Mouse (Mus musculus): ENCODE measurements around the gene Coasy. TPM values are rescaled to one million over a fixed set of nuclear protein-coding genes. Genes with fewer than 3 reads are reported as not detected.
A peak's percentile ranks its signal among the peaks of the same experiment; 100 is the strongest.

The Coasy gene
- 38.1 and 41.6 TPM in 2 replicates for polyA plus RNA-seq (2015; fragmentation: Nextera tagmentation; extraction: Ambion mirVana)

- Histone ChIP-seq H3K4me3 (peak within 1 kb of the TSS; percentile 89), H3K27ac (peak within 1 kb of the TSS; percentile 85), H3K4me2 (replicated peaks) (peak within 1 kb of the TSS; percentile 91), H3K36me3 (peaks cover 15% of the 10 kb centered on the region), H3K4me1 (peaks cover 37% of the 10 kb centered on the region), H3K9ac (peak within 1 kb of the TSS; percentile 85), H3K9me3 (no peaks in the 10 kb centered on the region), H3K27me3 (peaks cover 44% of the 10 kb centered on the region)
- WGBS: under 1% methylated on average over 51 of the region's 51 CpGs
- ATAC-seq (ENCODE audit: low FRiP score, low read depth): peak; percentile 91
These were observed at the start of gene Coasy for GRCm38 (mm10) chr11:101082208-101083082. Gene Coasy (plus strand): TSS chr11:101082565.

DNA sequence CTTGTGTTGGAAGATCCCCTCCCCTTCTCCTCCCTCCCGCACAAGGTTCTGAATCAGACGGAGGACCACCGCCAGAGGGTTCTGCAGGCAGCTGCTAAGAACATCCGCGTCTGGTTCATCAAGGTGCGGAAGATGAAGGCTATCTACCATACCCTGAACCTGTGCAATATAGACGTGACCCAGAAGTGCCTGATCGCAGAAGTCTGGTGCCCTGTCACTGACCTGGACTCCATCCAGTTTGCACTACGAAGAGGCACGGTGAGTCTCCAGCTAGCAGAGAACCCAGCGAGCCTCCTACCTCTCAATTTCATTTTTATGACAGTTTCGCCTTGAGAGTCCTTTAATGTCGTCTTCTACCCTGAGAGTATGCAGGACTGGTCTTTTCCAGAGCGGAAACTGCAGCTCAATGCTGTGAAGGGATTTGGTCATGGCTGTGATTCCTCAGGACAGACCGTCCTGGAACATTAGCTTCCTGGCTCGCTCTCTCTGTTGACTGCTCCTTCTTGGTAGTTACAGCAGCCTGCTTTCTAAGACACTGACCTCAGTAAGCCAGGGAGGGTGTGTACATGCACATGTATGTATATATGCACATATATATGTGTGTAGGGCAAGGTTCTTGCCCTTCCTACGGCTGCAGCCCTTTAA, 48.4 kb upstream of the Coasy start:
- Histone ChIP-seq H3K36me3 (peaks cover 82% of the 10 kb centered on the region), H3K27me3 (no peaks in the 10 kb centered on the region)
- WGBS: 92% methylated on average over 17 of the region's 17 CpGs

GRCm38 (mm10) chr11:101034614-101035327, 47.6 kb upstream of the Coasy start:
- peaks cover 85% of the 10 kb centered on the region for H3K36me3 ChIP-seq
- H3K9ac ChIP-seq: no peak overlapping the region
- no peaks in the 10 kb centered on the region for H3K9me3 ChIP-seq
- H3K27me3 ChIP-seq: no peaks in the 10 kb centered on the region
- H3K4me3 ChIP-seq: no peak overlapping the region
- no peak overlapping the region for H3K27ac ChIP-seq
- 92% methylated on average over 8 of the region's 8 CpGs for WGBS
- H3K4me1 ChIP-seq: no peaks in the 10 kb centered on the region
- ATAC-seq (ENCODE audit: low FRiP score, low read depth): no peak
- no peak overlapping the region for H3K4me2 ChIP-seq (replicated peaks)

More for the DNA sequence above, 48.4 kb upstream of the Coasy start:
- peaks cover 3% of the 10 kb centered on the region; the same call in 1 of the 2 replicates for H3K4me1 ChIP-seq
- no peak overlapping the region for H3K4me2 ChIP-seq (replicated peaks)
- H3K4me3 ChIP-seq: no peak overlapping the region
- no peaks in the 10 kb centered on the region for H3K9me3 ChIP-seq
- ATAC-seq (ENCODE audit: low FRiP score, low read depth): no peak
- H3K27ac ChIP-seq: no peak overlapping the region
- H3K9ac ChIP-seq: no peak overlapping the region

DNA sequence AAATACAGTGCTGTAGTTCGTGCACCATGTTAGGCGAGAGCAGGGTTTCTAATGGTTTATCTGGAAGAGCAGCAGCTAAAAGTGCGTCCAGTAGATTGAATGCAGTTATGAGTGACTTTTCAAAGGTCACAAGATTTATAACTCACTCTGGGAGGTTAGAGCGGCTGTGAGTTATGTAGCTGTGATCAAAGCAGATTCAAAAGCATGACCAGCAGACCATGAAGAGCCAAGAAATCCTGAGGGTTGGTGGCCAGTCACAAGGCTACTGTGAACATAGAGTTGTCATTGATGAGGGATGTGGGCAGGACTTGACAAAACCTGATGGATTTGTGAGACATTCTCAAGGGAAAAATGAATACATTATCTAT, 47.1 kb upstream of the Coasy start:
- H3K27me3 ChIP-seq: no peaks in the 10 kb centered on the region

DNA sequence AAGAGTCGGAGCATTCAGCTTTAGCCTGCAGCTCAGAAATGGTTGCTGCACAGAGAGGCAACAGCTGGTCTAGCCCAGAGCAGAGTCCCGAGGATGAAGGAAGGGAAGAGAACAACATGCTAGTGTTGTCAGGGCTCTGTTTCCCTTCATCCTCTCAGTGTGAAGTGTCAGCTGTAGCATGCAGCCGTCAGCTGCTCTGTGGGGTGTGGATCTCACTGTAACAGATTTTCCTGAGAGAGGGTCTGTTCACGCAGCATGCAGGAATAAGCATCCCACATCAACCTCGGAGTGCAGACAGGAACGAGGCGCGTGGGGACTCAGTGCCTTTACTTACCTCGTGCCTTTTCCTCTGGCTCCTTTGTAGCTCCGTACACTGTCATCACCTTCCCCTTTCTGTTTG, 44.6 kb upstream of the Coasy start:
- no peak for ATAC-seq (ENCODE audit: low FRiP score, low read depth)
- H3K4me1 ChIP-seq: no peaks in the 10 kb centered on the region
- no peaks in the 10 kb centered on the region for H3K9me3 ChIP-seq
- no peak overlapping the region for H3K4me2 ChIP-seq (replicated peaks)
- no peak overlapping the region for H3K27ac ChIP-seq
- peaks cover 89% of the 10 kb centered on the region for H3K36me3 ChIP-seq
- 81% methylated on average over 10 of the region's 10 CpGs for WGBS
- H3K9ac ChIP-seq: no peak overlapping the region
- H3K27me3 ChIP-seq: no peaks in the 10 kb centered on the region
- H3K4me3 ChIP-seq: no peak overlapping the region

More for the DNA sequence above, 47.1 kb upstream of the Coasy start:
- Histone ChIP-seq H3K9ac (no peak overlapping the region), H3K27ac (no peak overlapping the region), H3K9me3 (no peaks in the 10 kb centered on the region), H3K36me3 (peaks cover 86% of the 10 kb centered on the region), H3K4me2 (replicated peaks) (no peak overlapping the region), H3K4me3 (no peak overlapping the region), H3K4me1 (no peaks in the 10 kb centered on the region)
- no peak for ATAC-seq (ENCODE audit: low FRiP score, low read depth)
- 87% methylated on average over 4 of the region's 4 CpGs for WGBS

- no peak overlapping the region for H3K4me2 ChIP-seq (replicated peaks)
- peaks cover 96% of the 10 kb centered on the region for H3K36me3 ChIP-seq
- no peak for ATAC-seq (ENCODE audit: low FRiP score, low read depth)
- WGBS: 91% methylated on average over 4 of the region's 4 CpGs
- H3K4me3 ChIP-seq: no peak overlapping the region
- H3K9me3 ChIP-seq: no peaks in the 10 kb centered on the region
- no peak overlapping the region for H3K27ac ChIP-seq
- no peaks in the 10 kb centered on the region for H3K4me1 ChIP-seq
- no peaks in the 10 kb centered on the region for H3K27me3 ChIP-seq
- H3K9ac ChIP-seq: no peak overlapping the region
These were observed 36.5 kb upstream of the Coasy start for GRCm38 (mm10) chr11:101045826-101046225.

DNA sequence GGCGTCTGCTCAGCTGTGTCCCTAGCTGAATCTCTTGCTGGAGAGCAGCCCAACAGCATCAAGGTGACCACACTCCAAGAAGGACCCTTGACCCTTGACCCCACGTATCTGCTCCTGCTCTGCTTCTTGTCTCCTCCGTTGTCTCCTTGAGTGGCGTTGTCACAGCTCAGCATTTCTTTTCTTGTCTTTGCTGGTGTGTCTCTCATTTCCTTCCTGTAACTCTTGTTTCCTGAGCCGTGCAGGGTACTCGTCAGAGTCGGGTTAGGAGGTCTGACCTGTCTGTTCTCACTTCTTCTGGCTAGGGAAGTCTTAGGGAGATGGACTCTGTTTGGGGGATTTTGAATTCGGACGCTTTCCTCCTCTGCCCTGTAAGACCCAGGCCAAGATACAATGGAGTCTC, 35.9 kb upstream of the Coasy start:
- Histone ChIP-seq H3K4me3 (no peak overlapping the region), H3K36me3 (peaks cover 94% of the 10 kb centered on the region), H3K27ac (no peak overlapping the region), H3K9ac (no peak overlapping the region), H3K4me2 (replicated peaks) (no peak overlapping the region), H3K4me1 (no peaks in the 10 kb centered on the region), H3K27me3 (no peaks in the 10 kb centered on the region), H3K9me3 (no peaks in the 10 kb centered on the region)
- no peak for ATAC-seq (ENCODE audit: low FRiP score, low read depth)
- WGBS: 83% methylated on average over 9 of the region's 9 CpGs

DNA sequence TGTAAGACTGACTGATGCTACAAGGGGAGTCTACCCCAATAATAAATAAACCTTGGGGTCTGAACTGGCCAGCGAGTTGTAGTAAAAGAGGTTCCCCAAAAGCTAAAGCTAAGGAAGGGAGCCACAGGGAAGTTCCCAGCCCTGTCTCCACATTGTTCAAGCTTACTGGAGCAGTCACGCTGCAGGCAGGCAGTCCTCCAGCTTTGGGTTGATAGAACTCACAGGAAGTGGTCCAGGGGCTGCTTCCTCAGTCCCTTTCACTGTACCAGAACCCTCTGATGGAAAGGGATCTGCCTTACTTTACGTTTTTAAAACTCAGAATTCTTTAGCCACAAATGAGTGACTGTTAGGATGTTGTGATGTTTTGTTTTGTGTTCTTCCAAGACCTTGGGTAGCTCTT, 34.9 kb upstream of the Coasy start:
- Histone ChIP-seq H3K27me3 (no peaks in the 10 kb centered on the region), H3K36me3 (peaks cover 94% of the 10 kb centered on the region), H3K4me3 (no peak overlapping the region), H3K4me1 (no peaks in the 10 kb centered on the region), H3K27ac (no peak overlapping the region), H3K9ac (no peak overlapping the region), H3K9me3 (no peaks in the 10 kb centered on the region), H3K4me2 (replicated peaks) (no peak overlapping the region)
- 84% methylated on average over 3 of the region's 3 CpGs for WGBS
- no peak for ATAC-seq (ENCODE audit: low FRiP score, low read depth)

- H3K9ac ChIP-seq: no peak overlapping the region
- peaks cover 85% of the 10 kb centered on the region for H3K36me3 ChIP-seq
- no peaks in the 10 kb centered on the region for H3K27me3 ChIP-seq
- H3K4me1 ChIP-seq: no peaks in the 10 kb centered on the region
- no peaks in the 10 kb centered on the region for H3K9me3 ChIP-seq
- no peak overlapping the region for H3K4me2 ChIP-seq (replicated peaks)
- WGBS: 95% methylated on average over 9 of the region's 9 CpGs
- no peak for ATAC-seq (ENCODE audit: low FRiP score, low read depth)
- no peak overlapping the region for H3K4me3 ChIP-seq
- H3K27ac ChIP-seq: no peak overlapping the region
These were observed 32.0 kb upstream of the Coasy start for GRCm38 (mm10) chr11:101050359-101050758.

- H3K27ac ChIP-seq: no peak overlapping the region
- H3K4me3 ChIP-seq: no peak overlapping the region
- no peak overlapping the region for H3K9ac ChIP-seq
- H3K4me2 ChIP-seq (replicated peaks): no peak overlapping the region
- ATAC-seq (ENCODE audit: low FRiP score, low read depth): no peak
- no peaks in the 10 kb centered on the region for H3K4me1 ChIP-seq
- peaks cover 83% of the 10 kb centered on the region for H3K36me3 ChIP-seq
- no peaks in the 10 kb centered on the region for H3K27me3 ChIP-seq
- WGBS: 90% methylated on average over 6 of the region's 6 CpGs
- no peaks in the 10 kb centered on the region for H3K9me3 ChIP-seq
These were observed 31.3 kb upstream of the Coasy start for GRCm38 (mm10) chr11:101051051-101051493.

- no peak overlapping the region for H3K9ac ChIP-seq
- H3K27ac ChIP-seq: no peak overlapping the region
- no peaks in the 10 kb centered on the region for H3K4me1 ChIP-seq
- H3K9me3 ChIP-seq: no peaks in the 10 kb centered on the region
- no peak overlapping the region for H3K4me3 ChIP-seq
- WGBS: 83% methylated on average over 8 of the region's 8 CpGs
- no peak overlapping the region for H3K4me2 ChIP-seq (replicated peaks)
- no peaks in the 10 kb centered on the region for H3K27me3 ChIP-seq
- peaks cover 80% of the 10 kb centered on the region for H3K36me3 ChIP-seq
- ATAC-seq (ENCODE audit: low FRiP score, low read depth): no peak
These were observed 30.7 kb upstream of the Coasy start for GRCm38 (mm10) chr11:101051617-101052016.

Measured in limb, embryonic 13.5 days (tissue).